Mouse (Mus musculus): ENCODE data around the gene Cd200r3. TPM values are rescaled to one million over a fixed set of nuclear protein-coding genes. Genes with fewer than 3 reads are reported as not detected.

Cd200r3 gene
- total RNA-seq, 2 experiments from 2014 or later = 0.26 to 0.43 TPM

Other genes with a start within 250 kb of the Cd200r3 start
- gene Nepro, start 219.4 kb upstream of the Cd200r3 start, total RNA-seq (2021) = 1 to 10 TPM; 4.4 to 5.6 TPM
- gene Gtpbp8, start 197.3 kb upstream of the Cd200r3 start, total RNA-seq (2021) = 10 to 100 TPM; 13.0 to 13.2 TPM
- gene Cd200r1, start 177.9 kb upstream of the Cd200r3 start, total RNA-seq (2021) = under 1 TPM; 0.28 to 0.70 TPM
- gene Cd200r4, start 131.9 kb upstream of the Cd200r3 start, total RNA-seq (2021) = not detected
- gene Cd200r2, start 76.6 kb upstream of the Cd200r3 start, total RNA-seq (2021) = not detected
- 100 to 1,000 TPM; 114 to 142 TPM for gene Ccdc80, start 149.7 kb downstream of the Cd200r3 start, total RNA-seq (2021)
- gene Slc35a5, start 215.0 kb downstream of the Cd200r3 start, total RNA-seq (2021) = 1 to 10 TPM; 8.9 to 9.5 TPM
- 10 to 100 TPM; 24.1 to 25.0 TPM for gene Atg3, start 215.1 kb downstream of the Cd200r3 start, total RNA-seq (2021)

Measured in gastrocnemius, postnatal 10 days (tissue).